Mouse (Mus musculus) adrenal gland, adult (tissue): ENCODE results near the gene Try10.
"Not testable (repeated sequence)": the region's sequence is repeated elsewhere in the genome, so short reads cannot be mapped to it uniquely, and the experiment has no call there.

Source experiments
- DNase-seq, 2 experiments: peaks; one replicate each; pipeline ENCODE4 v3.0.0; 2022 to 2023; ENCODE audit warnings: low spot score in 1 of 2; ENCODE audit not compliant: inconsistent age in 2 of 2

Gene Try10

DNA sequence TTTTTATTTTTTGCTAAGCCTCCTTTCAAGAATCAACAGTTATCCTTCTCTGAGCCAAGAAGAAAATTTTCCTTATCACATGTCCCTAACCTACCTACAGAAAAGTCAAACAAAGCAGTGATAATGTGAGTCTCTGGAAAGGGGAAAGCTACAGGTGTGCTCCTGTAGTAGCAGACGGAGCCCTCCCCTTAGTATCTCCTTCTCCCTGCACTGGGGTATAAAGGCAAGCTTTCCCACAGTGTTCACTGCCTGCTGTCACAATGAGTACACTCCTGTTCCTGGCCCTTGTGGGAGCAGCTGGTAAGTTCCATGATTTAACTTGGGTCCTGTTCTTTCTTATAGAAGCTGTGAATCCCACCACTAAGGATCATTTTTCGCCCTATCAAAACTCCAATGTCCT, at the start of gene Try10:
TSS of gene Try10 (plus strand) at position 174 of the 400 bp plus-strand sequence.
- DNase-seq, result no peak

GRCm38 (mm10) chr6:41316741-41317140, 37.2 kb upstream of the Try10 start, which contains the start of gene Try5:
Gene Try5, minus strand, starts transcription at chr6:41316841.
- not testable (repeated sequence) for DNase-seq

- not testable (repeated sequence) for DNase-seq
These were observed 19.9 kb downstream of the Try10 start for GRCm38 (mm10) chr6:41373772-41374171.

DNA sequence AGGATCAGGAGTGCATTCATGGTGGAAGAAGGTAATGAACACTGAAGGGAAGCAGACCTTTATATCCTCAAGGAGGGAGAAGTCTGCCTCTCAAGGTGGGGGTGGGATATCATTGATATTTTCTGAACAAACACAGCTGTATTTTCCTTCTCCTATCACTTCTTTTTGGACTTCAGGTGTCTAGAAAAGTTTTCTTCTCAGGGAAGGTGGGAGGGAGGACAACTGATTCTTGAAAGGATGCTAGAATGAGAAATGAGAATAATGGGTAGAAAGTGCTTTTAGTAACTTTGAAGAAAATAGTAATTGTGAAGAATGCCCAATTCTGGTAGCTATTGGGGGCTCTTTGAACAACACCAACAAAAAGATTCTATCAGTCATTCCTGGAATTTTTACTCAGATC, 23.7 kb downstream of the Try10 start, which contains the start of gene Prss3:
TSS of gene Prss3 (minus strand) at position 101 of the 400 bp plus-strand sequence.
- DNase-seq, result not testable (repeated sequence)

DNA sequence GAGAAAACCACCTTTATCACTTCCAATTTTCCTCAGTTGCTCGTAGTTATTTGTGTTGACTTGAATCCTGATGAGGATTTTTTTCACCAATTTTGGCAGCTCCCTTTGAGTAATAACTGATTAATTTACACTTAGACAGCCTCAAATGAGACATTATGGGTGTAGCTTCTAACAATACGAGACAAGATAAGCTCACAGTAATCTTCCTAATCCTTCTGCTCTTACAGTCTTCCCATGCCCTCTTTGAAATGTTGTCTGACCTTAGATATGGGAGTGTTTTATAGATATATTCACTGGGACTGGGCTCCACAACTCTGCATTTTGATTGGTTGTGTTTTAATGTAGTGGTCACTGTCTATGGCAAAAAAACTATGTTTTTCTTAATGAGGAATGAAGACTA, 32.9 kb downstream of the Try10 start:
- DNase-seq, result no peak

DNA sequence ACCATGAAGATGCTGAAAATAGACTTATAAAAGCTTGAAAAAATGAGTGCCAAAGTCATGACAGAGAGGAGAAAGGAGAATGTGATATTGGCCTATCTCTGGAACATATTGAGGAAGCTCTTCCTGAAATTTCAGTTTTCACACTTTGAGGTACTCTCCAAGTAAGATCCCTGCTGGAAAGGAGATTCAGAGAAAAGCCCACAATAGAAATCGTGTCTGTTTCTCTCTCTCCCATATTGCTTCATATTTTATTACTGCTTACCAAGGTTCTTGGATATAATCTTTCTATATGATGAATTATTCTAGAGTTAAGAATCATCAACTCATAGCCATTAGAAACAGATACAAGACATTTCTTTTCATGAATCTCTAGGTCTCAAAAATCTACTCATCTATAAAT, 37.7 kb downstream of the Try10 start:
- DNase-seq, result not testable (repeated sequence)

GRCm38 (mm10) chr6:41392056-41392455, 38.2 kb downstream of the Try10 start, which contains the start of gene Gm5771:
Gene Gm5771, plus strand, starts transcription at chr6:41392356.
- DNase-seq, result not testable (repeated sequence)
